Comparison of ENCODE assay signal across 21 mouse cellular contexts in the genomic region with DNA sequence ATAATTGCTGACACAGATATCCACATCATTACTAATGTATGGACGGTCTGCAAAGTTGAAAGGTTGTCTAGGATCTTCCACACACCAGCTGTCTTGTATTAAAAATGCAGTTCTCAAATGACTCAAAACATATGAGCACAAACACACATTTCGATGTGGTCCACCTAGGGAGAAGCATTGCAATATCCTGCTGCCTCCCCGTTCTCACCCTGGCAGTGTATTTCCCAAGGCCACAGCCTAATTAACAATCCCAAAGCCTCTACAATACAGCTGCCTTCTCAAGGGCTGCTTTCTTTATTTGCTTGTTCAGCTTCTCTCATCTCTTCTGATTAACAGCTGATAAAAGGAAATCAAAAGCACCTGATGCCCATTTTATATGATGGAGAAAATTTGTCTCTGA.
DNase-seq lines count a peak whose midpoint lies in the region; ATAC-seq and TF ChIP-seq lines count a peak whose summit lies in the region.
"Had no signal": no experiment of that assay in that cellular context is flagged by ENCODE, and none has a peak within 500 bp of the region (broad histone marks: within the 10 kb centered on the region; RNA-seq: fewer than 3 reads in every experiment).

No protein-coding gene starts in this region.

- TF ChIP-seq POLR2A in cerebellum, adult 2 months (IDR thresholded peaks at IDR 0.05; ENCODE audit: borderline replicate concordance, insufficient read depth, low read length) = no peak

- TF ChIP-seq CTCF in cerebellum, adult 2 months (IDR thresholded peaks at IDR 0.05; ENCODE audit: borderline replicate concordance, insufficient read depth, low read depth, low read length) = no peak
- no peak for TF ChIP-seq CTCF in midbrain, postnatal 0 days (IDR thresholded peaks at IDR 0.05)

- peaks cover 5% of the 10 kb centered on the region; the same call in 1 of the 2 replicates for H3K4me1 ChIP-seq in cerebellum, adult 2 months (ENCODE audit: control insufficient read depth, insufficient read depth, low read length)
- H3K4me1 ChIP-seq in midbrain, embryonic 11.5 days (ENCODE audit: control insufficient read depth, insufficient read depth, low read length) = no peaks in the 10 kb centered on the region
- H3K4me1 ChIP-seq in midbrain, postnatal 0 days (ENCODE audit: insufficient read depth, low read length) = no peaks in the 10 kb centered on the region
- peaks cover 9% of the 10 kb centered on the region for H3K4me1 ChIP-seq in midbrain, embryonic 14.5 days (ENCODE audit: control insufficient read depth, insufficient read depth, low read length)

- H3K9me3 ChIP-seq in midbrain, embryonic 11.5 days (ENCODE audit: control insufficient read depth, low read length) = no peaks in the 10 kb centered on the region
- H3K9me3 ChIP-seq in midbrain, postnatal 0 days (ENCODE audit: low read length) = no peaks in the 10 kb centered on the region
- H3K9me3 ChIP-seq in midbrain, embryonic 14.5 days (ENCODE audit: control insufficient read depth, low read length) = no peaks in the 10 kb centered on the region

- H3K27ac ChIP-seq in cerebellum, adult 2 months (ENCODE audit: insufficient read depth, low read length) = peak overlapping the region; percentile 84
- no peak overlapping the region for H3K27ac ChIP-seq in midbrain, embryonic 11.5 days (ENCODE audit: low read depth, low read length)
- no peak overlapping the region for H3K27ac ChIP-seq in midbrain, postnatal 0 days (ENCODE audit: low read depth, low read length)
- H3K27ac ChIP-seq in midbrain, embryonic 14.5 days (replicated peaks; ENCODE audit: low read depth, low read length) = peak overlapping the region; percentile 60
- H3K27ac ChIP-seq: layer of hippocampus, adult 2 months; left cerebral cortex, adult 2 months had no signal

- no peak overlapping the region for H3K9ac ChIP-seq in midbrain, embryonic 11.5 days (ENCODE audit: low read length)
- no peak overlapping the region for H3K9ac ChIP-seq in midbrain, postnatal 0 days (replicated peaks; ENCODE audit: low read length, poor library complexity, severe bottlenecking)
- H3K9ac ChIP-seq in midbrain, embryonic 14.5 days (replicated peaks; ENCODE audit: low read length) = no peak overlapping the region

- H3K4me3 ChIP-seq in cerebellum, adult 2 months (replicated peaks; ENCODE audit: insufficient read depth, low read depth, low read length) = no peak overlapping the region
- H3K4me3 ChIP-seq in midbrain, embryonic 11.5 days (ENCODE audit: low read depth, low read length) = no peak overlapping the region
- no peak overlapping the region for H3K4me3 ChIP-seq in midbrain, postnatal 0 days (ENCODE audit: low read depth, low read length)
- no peak overlapping the region for H3K4me3 ChIP-seq in midbrain, embryonic 14.5 days (replicated peaks; ENCODE audit: low read depth, low read length)
- H3K4me3 ChIP-seq: layer of hippocampus, adult 2 months; left cerebral cortex, adult 2 months; myocyte had no signal

- no peak overlapping the region for H3K4me2 ChIP-seq in midbrain, embryonic 11.5 days
- no peak overlapping the region for H3K4me2 ChIP-seq in midbrain, postnatal 0 days (ENCODE audit: low read depth, low read length, poor library complexity, severe bottlenecking)
- H3K4me2 ChIP-seq in midbrain, embryonic 14.5 days (ENCODE audit: low read length) = no peak overlapping the region
- H3K4me2 ChIP-seq: heart, embryonic 11.5 days had no signal

- WGBS in cerebellum, adult 2 months = 47% methylated on average over 3 of the region's 3 CpGs
- 65% methylated on average over 3 of the region's 3 CpGs for WGBS in midbrain, embryonic 11.5 days
- WGBS in midbrain, postnatal 0 days = 37% methylated on average over 3 of the region's 3 CpGs
- 38% methylated on average over 3 of the region's 3 CpGs for WGBS in midbrain, embryonic 14.5 days

- no peaks in the 10 kb centered on the region for H3K27me3 ChIP-seq in cerebellum, adult 2 months (ENCODE audit: control insufficient read depth, insufficient read depth, low read length)
- no peaks in the 10 kb centered on the region for H3K27me3 ChIP-seq in midbrain, embryonic 11.5 days (ENCODE audit: control insufficient read depth, insufficient read depth, low read length)
- no peaks in the 10 kb centered on the region for H3K27me3 ChIP-seq in midbrain, postnatal 0 days (ENCODE audit: insufficient read depth, low read length)
- no peaks in the 10 kb centered on the region for H3K27me3 ChIP-seq in midbrain, embryonic 14.5 days (ENCODE audit: control insufficient read depth, insufficient read depth, low read length)

- no peak for DNase-seq in cerebellum, adult 2 months
- no peak for DNase-seq in cerebellum, adult 8-10 months
- DNase-seq in midbrain, embryonic 11.5 days (ENCODE audit: low spot score, missing footprints) = no peak
- no peak for DNase-seq in midbrain, postnatal 0 days (ENCODE audit: low spot score)
- peak; percentile 48 for DNase-seq in midbrain, embryonic 14.5 days
- peak; percentile 3 for DNase-seq in retina, postnatal 1 day
- no peak for DNase-seq in layer of hippocampus, adult 9-11 months
- DNase-seq in adrenal gland, postnatal 36 days = no peak
- DNase-seq: adrenal gland, adult 2 months; embryo, embryonic 11 days; heart, postnatal 10 days; kidney, adult 18-20 months; kidney, postnatal 10 days; left cerebral cortex, postnatal 4 days; liver; thymus, postnatal 25 days had no signal

- no peaks in the 10 kb centered on the region for H3K36me3 ChIP-seq in midbrain, embryonic 11.5 days (ENCODE audit: control insufficient read depth, insufficient read depth, low read length)
- H3K36me3 ChIP-seq in midbrain, postnatal 0 days (ENCODE audit: insufficient read depth, low read length) = no peaks in the 10 kb centered on the region
- no peaks in the 10 kb centered on the region for H3K36me3 ChIP-seq in midbrain, embryonic 14.5 days (ENCODE audit: control insufficient read depth, insufficient read depth, low read length)

- ATAC-seq in midbrain, embryonic 11.5 days (ENCODE audit: low FRiP score) = peak; percentile 73
- no peak for ATAC-seq in midbrain, postnatal 0 days (ENCODE audit: low FRiP score)
- peak; percentile 55; the same call in 1 of the 2 replicates for ATAC-seq in midbrain, embryonic 14.5 days (ENCODE audit: low FRiP score, low TSS enrichment)
- ATAC-seq: lung, postnatal 0 days had no signal

Comparison
In these comparisons a context has a peak if more than half of its experiments do, and no peak if none do; other contexts are left out.
1. DNase-seq: peak in midbrain, embryonic 14.5 days (single experiment) and retina, postnatal 1 day (single experiment); none in cerebellum, adult 2 months (0 of 2), cerebellum, adult 8-10 months (single experiment), midbrain, embryonic 11.5 days (single experiment), midbrain, postnatal 0 days (single experiment), layer of hippocampus, adult 9-11 months (single experiment) and adrenal gland, postnatal 36 days (0 of 2).
2. H3K27ac ChIP-seq: peak in cerebellum, adult 2 months (single experiment) and midbrain, embryonic 14.5 days (single experiment); none in midbrain, embryonic 11.5 days (single experiment) and midbrain, postnatal 0 days (single experiment).